ENCODE assay signal across 9 mouse cellular contexts in the genomic region with DNA sequence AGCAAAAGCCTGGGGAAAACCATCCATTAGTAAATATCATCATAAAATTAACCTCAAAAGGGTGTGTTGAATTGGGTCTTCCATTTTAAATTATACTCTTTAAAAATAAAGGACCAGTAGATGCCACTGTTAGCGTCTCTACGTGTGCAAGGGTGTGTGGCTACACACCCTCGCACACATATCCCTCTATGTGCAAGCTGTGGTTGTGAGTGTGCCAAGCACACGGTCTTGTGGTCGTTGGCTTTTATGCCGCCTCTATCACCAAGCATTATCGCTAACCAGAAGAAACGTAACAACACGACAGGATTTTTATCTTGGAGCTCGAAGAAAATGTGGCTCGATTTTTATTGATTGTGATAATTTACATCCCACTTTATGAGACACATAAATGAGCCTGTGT. TPM values are rescaled to one million over a fixed set of nuclear protein-coding genes. Genes with fewer than 3 reads are reported as not detected.
DNase-seq lines count a peak whose midpoint lies in the region; ATAC-seq lines count a peak whose summit lies in the region.
"Had no signal": no experiment of that assay in that cellular context is flagged by ENCODE, and none has a peak within 500 bp of the region (broad histone marks: within the 10 kb centered on the region; RNA-seq: fewer than 3 reads in every experiment).

No protein-coding gene starts in this region.

- peak overlapping the region; percentile 97 for H3K27ac ChIP-seq in heart, embryonic 11.5 days (ENCODE audit: low read depth, low read length)
- H3K27ac ChIP-seq in forebrain, embryonic 14.5 days (ENCODE audit: low read depth, low read length), result peak overlapping the region; percentile 98; the same call in 1 of the 2 replicates
- peak overlapping the region; percentile 97 for H3K27ac ChIP-seq in liver, embryonic 12.5 days

- no peaks in the 10 kb centered on the region for H3K9me3 ChIP-seq in heart, embryonic 11.5 days (replicated peaks; ENCODE audit: control insufficient read depth, low read length)
- no peaks in the 10 kb centered on the region for H3K9me3 ChIP-seq in forebrain, embryonic 14.5 days (replicated peaks; ENCODE audit: control insufficient read depth, low read length)
- no peaks in the 10 kb centered on the region for H3K9me3 ChIP-seq in liver, embryonic 12.5 days (replicated peaks)

- no peak overlapping the region for H3K9ac ChIP-seq in heart, embryonic 11.5 days (ENCODE audit: low read depth, low read length)
- H3K9ac ChIP-seq in forebrain, embryonic 14.5 days (ENCODE audit: low read length), result no peak overlapping the region
- 0 out of 2 replicates have a peak overlapping the region, but pooled peaks have one; percentile 4 for H3K9ac ChIP-seq in liver, embryonic 12.5 days

- no peaks in the 10 kb centered on the region for H3K27me3 ChIP-seq in heart, embryonic 11.5 days (ENCODE audit: control insufficient read depth, insufficient read depth, low read length)
- 0 out of 2 replicates have a peak, but pooled peaks cover 3% of the 10 kb centered on the region for H3K27me3 ChIP-seq in forebrain, embryonic 14.5 days (replicated peaks; ENCODE audit: control insufficient read depth, insufficient read depth, low read length)
- H3K27me3 ChIP-seq in liver, embryonic 12.5 days (replicated peaks), result peaks cover 14% of the 10 kb centered on the region; the same call in 1 of the 2 replicates

- intact Hi-C loops in heart, postnatal 14 days (cut with DNase I), result loop anchor here (5.0 kb wide), 2 partner anchors 162 to 183 kb away; no protein-coding TSS in a partner anchor

- no peaks in the 10 kb centered on the region for H3K36me3 ChIP-seq in heart, embryonic 11.5 days (ENCODE audit: control insufficient read depth, insufficient read depth, low read length)
- H3K36me3 ChIP-seq in forebrain, embryonic 14.5 days (ENCODE audit: control insufficient read depth, insufficient read depth, low read length), result peaks cover 7% of the 10 kb centered on the region; the same call in 1 of the 2 replicates
- peaks cover 15% of the 10 kb centered on the region for H3K36me3 ChIP-seq in liver, embryonic 12.5 days

- peaks cover 24% of the 10 kb centered on the region for H3K4me1 ChIP-seq in heart, embryonic 11.5 days (ENCODE audit: control insufficient read depth, insufficient read depth, low read length)
- H3K4me1 ChIP-seq in forebrain, embryonic 14.5 days (ENCODE audit: control insufficient read depth, insufficient read depth, low read length), result peaks cover 27% of the 10 kb centered on the region
- H3K4me1 ChIP-seq in liver, embryonic 12.5 days, result peaks cover 38% of the 10 kb centered on the region

- 52% methylated on average over 11 of the region's 11 CpGs for WGBS in heart, embryonic 11.5 days (ENCODE audit: insufficient replicate concordance)
- WGBS in forebrain, embryonic 14.5 days, result 50% methylated on average over 11 of the region's 11 CpGs
- 43% methylated on average over 11 of the region's 11 CpGs for WGBS in liver, embryonic 12.5 days (ENCODE audit: insufficient replicate concordance)

- peak overlapping the region; percentile 97 for H3K4me2 ChIP-seq in heart, embryonic 11.5 days
- H3K4me2 ChIP-seq in forebrain, embryonic 14.5 days (ENCODE audit: low read length), result peak overlapping the region; percentile 93
- H3K4me2 ChIP-seq in liver, embryonic 12.5 days, result peak overlapping the region; percentile 90

- H3K4me3 ChIP-seq in heart, embryonic 11.5 days (ENCODE audit: low read depth, low read length), result no peak overlapping the region; the same call in 1 of the 2 replicates
- 0 out of 2 replicates have a peak overlapping the region, but pooled peaks have one; percentile 75 for H3K4me3 ChIP-seq in forebrain, embryonic 14.5 days (ENCODE audit: low read depth, low read length)
- 0 out of 2 replicates have a peak overlapping the region, but pooled peaks have one; percentile 88 for H3K4me3 ChIP-seq in liver, embryonic 12.5 days

- ATAC-seq in heart, embryonic 11.5 days (replicated peaks; ENCODE audit: insufficient number of reproducible peaks, low FRiP score, low TSS enrichment), result no peak
- no peak for ATAC-seq in forebrain, embryonic 14.5 days
- no peak for ATAC-seq in liver, embryonic 12.5 days
- ATAC-seq: CD4-positive, CD25-positive, alpha-beta regulatory T cell, adult 4 months had no signal

- no peak for DNase-seq in heart, postnatal 14 days
- DNase-seq in 416B (ENCODE audit: low read depth), result peak; percentile 42
- no peak for DNase-seq in forebrain, embryonic 14.5 days (ENCODE audit: low spot score)
- no peak for DNase-seq in layer of hippocampus, adult 11-12 months (ENCODE audit: low spot score)
- DNase-seq in kidney, postnatal 14 days, result no peak
- no peak for DNase-seq in left cerebral cortex, adult 8-10 months (ENCODE audit: low spot score in 2 of 2)

RNA-seq across cellular contexts. Expression of gene Irs2, which starts 2.1 kb away (rescaled TPM):
- 4.4 and 5.0 TPM in 2 replicates for polyA plus RNA-seq in heart, embryonic 11.5 days (2014; fragmentation: Nextera tagmentation; extraction: Ambion mirVana)
- total RNA-seq in heart, postnatal 14 days (2021), result 10 to 100 TPM; 14.6 to 31.6 TPM
- 3.9 and 4.0 TPM in 2 replicates for polyA plus RNA-seq in forebrain, embryonic 14.5 days (2014; fragmentation: Nextera tagmentation; extraction: Ambion mirVana)
- polyA plus RNA-seq in liver, embryonic 12.5 days (2016; fragmentation: Nextera tagmentation; extraction: Ambion mirVana), result 9.6 and 10.4 TPM in 2 replicates
- total RNA-seq in left cerebral cortex, adult 8-10 months (2022), result 10 to 100 TPM; 39.4 to 46.7 (median 43.6) TPM
